Mouse (Mus musculus): ENCODE results near the gene Cfap99.

Gene Cfap99

GRCm38 (mm10) chr5:34288154-34288716 lies at the start of gene Cfap99, which contains the start of gene Zfyve28:
TSS of gene Cfap99 (plus strand) at chr5:34288600.
TSS of gene Zfyve28 (minus strand) at chr5:34288449.
- peak; percentile 42 for DNase-seq (ENCODE audit: low spot score)

GRCm38 (mm10) chr5:34242224-34242963 lies 46.0 kb upstream of the Cfap99 start:
- no peak for DNase-seq (ENCODE audit: low spot score)

GRCm38 (mm10) chr5:34243062-34243461 lies 45.3 kb upstream of the Cfap99 start:
- no peak for DNase-seq (ENCODE audit: low spot score)

- DNase-seq (ENCODE audit: low spot score) = no peak
Observed at GRCm38 (mm10) chr5:34246443-34246842, 42.0 kb upstream of the Cfap99 start.

- DNase-seq (ENCODE audit: low spot score) = no peak
Observed at GRCm38 (mm10) chr5:34249132-34249531, 39.3 kb upstream of the Cfap99 start.

- no peak for DNase-seq (ENCODE audit: low spot score)
Observed at GRCm38 (mm10) chr5:34250090-34250489, 38.3 kb upstream of the Cfap99 start.

- no peak for DNase-seq (ENCODE audit: low spot score)
Observed at GRCm38 (mm10) chr5:34251794-34252193, 36.6 kb upstream of the Cfap99 start.

- no peak for DNase-seq (ENCODE audit: low spot score)
Observed at GRCm38 (mm10) chr5:34252307-34252966, 36.0 kb upstream of the Cfap99 start.

- DNase-seq (ENCODE audit: low spot score) = no peak
Observed at GRCm38 (mm10) chr5:34252967-34253519, 35.4 kb upstream of the Cfap99 start.

- DNase-seq (ENCODE audit: low spot score) = no peak
Observed at GRCm38 (mm10) chr5:34254309-34254708, 34.1 kb upstream of the Cfap99 start.

GRCm38 (mm10) chr5:34255189-34255588 lies 33.2 kb upstream of the Cfap99 start:
- DNase-seq (ENCODE audit: low spot score) = no peak

- DNase-seq (ENCODE audit: low spot score) = no peak
Observed at GRCm38 (mm10) chr5:34259172-34259816, 29.1 kb upstream of the Cfap99 start.

GRCm38 (mm10) chr5:34266065-34266464 lies 22.3 kb upstream of the Cfap99 start:
- DNase-seq (ENCODE audit: low spot score) = no peak

- no peak for DNase-seq (ENCODE audit: low spot score)
Observed at GRCm38 (mm10) chr5:34269197-34269920, 19.0 kb upstream of the Cfap99 start.

GRCm38 (mm10) chr5:34269921-34270465 lies 18.4 kb upstream of the Cfap99 start:
- no peak for DNase-seq (ENCODE audit: low spot score)

- DNase-seq (ENCODE audit: low spot score) = no peak
Observed at GRCm38 (mm10) chr5:34271743-34272142, 16.7 kb upstream of the Cfap99 start.

- no peak for DNase-seq (ENCODE audit: low spot score)
Observed at GRCm38 (mm10) chr5:34273251-34273681, 15.1 kb upstream of the Cfap99 start.

GRCm38 (mm10) chr5:34274268-34274667 lies 14.1 kb upstream of the Cfap99 start:
- DNase-seq (ENCODE audit: low spot score) = no peak

GRCm38 (mm10) chr5:34274676-34275293 lies 13.6 kb upstream of the Cfap99 start:
- DNase-seq (ENCODE audit: low spot score) = no peak

GRCm38 (mm10) chr5:34276191-34276590 lies 12.2 kb upstream of the Cfap99 start:
- DNase-seq (ENCODE audit: low spot score) = no peak

GRCm38 (mm10) chr5:34276746-34277145 lies 11.7 kb upstream of the Cfap99 start:
- no peak for DNase-seq (ENCODE audit: low spot score)
